Mouse (Mus musculus) kidney, postnatal 0 days (tissue): ENCODE results near the gene Otud3. TPM values are rescaled to one million over a fixed set of nuclear protein-coding genes. Genes with fewer than 3 reads are reported as not detected.
"Not testable (repeated sequence)": the region's sequence is repeated elsewhere in the genome, so short reads cannot be mapped to it uniquely, and the experiment has no call there.

Experiments
- ATAC-seq: fragments of 200-750 bp; cut with Nextera tagmentation; replicated peaks from 2 replicates; pipeline ENCODE4 v1.8.0; 2017; ENCODE audit warnings: low read depth, moderate number of reproducible peaks, moderate TSS enrichment, moderate library complexity; ENCODE audit not compliant: low FRiP score
- DNase-seq: peaks from one replicate; pipeline ENCODE4 v3.0.0-alpha.2; 2016; ENCODE audit warnings: low spot score
- H3K27ac ChIP-seq: fragments of 300-500 bp; sonication (generic); 2 replicates; pipeline ENCODE4 v1.5.1; 2014; ENCODE audit warnings: mild to moderate bottlenecking
- H3K27me3 ChIP-seq: fragments of 300-500 bp; sonication (generic); 2 replicates; pipeline ENCODE4 v1.6.1; 2014; ENCODE audit warnings: low read length, mixed read lengths; ENCODE audit not compliant: insufficient read depth
- H3K36me3 ChIP-seq: fragments of 300-500 bp; sonication (generic); 2 replicates; pipeline ENCODE4 v1.6.1; 2014; ENCODE audit warnings: low read length, mixed read lengths; ENCODE audit not compliant: insufficient read depth
- H3K4me1 ChIP-seq: fragments of 300-500 bp; sonication (generic); replicated peaks from 2 replicates; pipeline ENCODE4 v1.6.1; 2014; ENCODE audit warnings: antibody characterized with exemption, low read length, mixed read lengths; ENCODE audit not compliant: insufficient read depth
- H3K4me2 ChIP-seq: fragments of 300-500 bp; sonication (generic); 2 replicates; pipeline ENCODE4 v1.6.1; 2014; ENCODE audit warnings: mild to moderate bottlenecking, low read length, moderate library complexity, mixed read lengths
- H3K4me3 ChIP-seq: fragments of 300-500 bp; sonication (generic); replicated peaks from 2 replicates; pipeline ENCODE4 v1.5.1; 2014; ENCODE audit warnings: low read depth, low read length
- H3K9ac ChIP-seq: fragments of 300-500 bp; sonication (generic); 2 replicates; pipeline ENCODE4 v1.6.1; 2014; ENCODE audit warnings: low read depth, low read length
- H3K9me3 ChIP-seq: fragments of 300-500 bp; sonication (generic); replicated peaks from 2 replicates; pipeline ENCODE4 v1.6.1; 2016; ENCODE audit warnings: low read length, inconsistent platforms, mixed read lengths
- CTCF ChIP-seq: IDR thresholded peaks from 2 replicates; pipeline ENCODE4 v1.5.1; 2016; ENCODE audit warnings: antibody characterized with exemption, low read depth, mild to moderate bottlenecking, moderate library complexity
- WGBS: fragments of 180-500 bp; shearing (Covaris S2); extraction: QIAGEN DNeasy Blood & Tissue Kit; methylation state at CpG from one replicate; pipeline ENCODE4 v1.1.7; 2014; 5-methylcytosine and 5-hydroxymethylcytosine counted together
- polyA plus RNA-seq: library from polyadenylated mRNA; unstranded; fragments of >200 nt; fragmentation: Nextera tagmentation; extraction: Ambion mirVana; gene quantifications from 2 replicates; pipeline ENCODE4 v1.2.1, GENCODE M21; 2015

Otud3 gene
- polyA plus RNA-seq, 1 experiment from 2014 or later = 3.5 TPM

GRCm38 (mm10) chr4:138899361-138899760 is 14.4 kb downstream of the Otud3 start:
- ATAC-seq (no peak), DNase-seq (peak; percentile 14)
- Histone ChIP-seq H3K9me3 (no peaks in the 10 kb centered on the region), H3K4me1 (no peaks in the 10 kb centered on the region), H3K4me2 (no peak overlapping the region), H3K36me3 (peaks cover 32% of the 10 kb centered on the region), H3K9ac (no peak overlapping the region), H3K27ac (no peak overlapping the region), H3K4me3 (no peak overlapping the region), H3K27me3 (no peaks in the 10 kb centered on the region)
- WGBS = 69% methylated on average over 7 of the region's 7 CpGs
- TF ChIP-seq CTCF = no peak

GRCm38 (mm10) chr4:138893789-138894188 is 20.0 kb downstream of the Otud3 start:
- H3K27me3 ChIP-seq, H3K4me1 ChIP-seq, DNase-seq, ATAC-seq, H3K4me2 ChIP-seq, H3K27ac ChIP-seq, H3K4me3 ChIP-seq, H3K9ac ChIP-seq, H3K9me3 ChIP-seq: not testable (repeated sequence)
- H3K36me3 ChIP-seq = peaks cover 23% of the 10 kb centered on the region
- 90% methylated on average over 11 of the region's 11 CpGs for WGBS

- Histone ChIP-seq H3K4me2 (no peak overlapping the region), H3K4me1 (no peaks in the 10 kb centered on the region), H3K36me3 (peaks cover 21% of the 10 kb centered on the region), H3K9me3 (no peaks in the 10 kb centered on the region), H3K9ac (no peak overlapping the region), H3K27me3 (no peaks in the 10 kb centered on the region), H3K4me3 (no peak overlapping the region), H3K27ac (no peak overlapping the region)
- no peak for TF ChIP-seq CTCF
- DNase-seq (no peak), ATAC-seq (no peak)
- 59% methylated on average over 6 of the region's 6 CpGs for WGBS
These were observed 21.1 kb downstream of the Otud3 start for GRCm38 (mm10) chr4:138892655-138893054.

- 75% methylated on average over 8 of the region's 8 CpGs for WGBS
- Histone ChIP-seq H3K27ac (no peak overlapping the region), H3K9me3 (no peaks in the 10 kb centered on the region), H3K27me3 (no peaks in the 10 kb centered on the region), H3K9ac (no peak overlapping the region), H3K4me2 (no peak overlapping the region), H3K4me1 (no peaks in the 10 kb centered on the region), H3K4me3 (no peak overlapping the region), H3K36me3 (peaks cover 6% of the 10 kb centered on the region; the same call in 1 of the 2 replicates)
- TF ChIP-seq CTCF = no peak
- DNase-seq (no peak), ATAC-seq (no peak)
These were observed 24.1 kb downstream of the Otud3 start for GRCm38 (mm10) chr4:138889635-138890034.

- Histone ChIP-seq H3K9ac (no peak overlapping the region), H3K27ac (no peak overlapping the region), H3K36me3 (peaks cover 3% of the 10 kb centered on the region; the same call in 1 of the 2 replicates), H3K9me3 (no peaks in the 10 kb centered on the region), H3K4me3 (no peak overlapping the region), H3K4me2 (no peak overlapping the region), H3K27me3 (no peaks in the 10 kb centered on the region), H3K4me1 (no peaks in the 10 kb centered on the region)
- WGBS = 66% methylated on average over 7 of the region's 7 CpGs
- ATAC-seq (no peak), DNase-seq (no peak)
- no peak for TF ChIP-seq CTCF
These were observed 24.6 kb downstream of the Otud3 start for GRCm38 (mm10) chr4:138889165-138889564.

GRCm38 (mm10) chr4:138884261-138884660 is 29.5 kb downstream of the Otud3 start:
- Histone ChIP-seq H3K4me1 (peaks cover 5% of the 10 kb centered on the region; the same call in 1 of the 2 replicates), H3K27me3 (no peaks in the 10 kb centered on the region), H3K4me2 (no peak overlapping the region), H3K36me3 (no peaks in the 10 kb centered on the region), H3K9me3 (no peaks in the 10 kb centered on the region), H3K27ac (no peak overlapping the region), H3K4me3 (no peak overlapping the region), H3K9ac (no peak overlapping the region)
- DNase-seq (peak; percentile 86), ATAC-seq (0 out of 2 replicates have a peak, but pooled peaks have one; percentile 30)
- 12% methylated on average over 6 of the region's 6 CpGs for WGBS
- TF ChIP-seq CTCF = peak; percentile 94

- DNase-seq = peak; percentile 18
- H3K4me3 ChIP-seq = no peak overlapping the region
- no peaks in the 10 kb centered on the region for H3K27me3 ChIP-seq
- no peaks in the 10 kb centered on the region for H3K36me3 ChIP-seq
- no peak for TF ChIP-seq CTCF
- H3K27ac ChIP-seq = no peak overlapping the region
- H3K9ac ChIP-seq = no peak overlapping the region
- H3K4me2 ChIP-seq = peak overlapping the region; percentile 40
- WGBS = 11% methylated on average over 16 of the region's 16 CpGs
- H3K9me3 ChIP-seq = no peaks in the 10 kb centered on the region
- no peak for ATAC-seq
- peaks cover 5% of the 10 kb centered on the region; the same call in 1 of the 2 replicates for H3K4me1 ChIP-seq
These were observed 31.6 kb downstream of the Otud3 start for GRCm38 (mm10) chr4:138882179-138882578.
